Mouse (Mus musculus): Measurements from ENCODE around the gene Ybx2. TPM values are rescaled to one million over a fixed set of nuclear protein-coding genes. Genes with fewer than 3 reads are reported as not detected.
"Not testable (repeated sequence)": the region's sequence is repeated elsewhere in the genome, so short reads cannot be mapped to it uniquely, and the experiment has no call there.

Ybx2 gene
- polyA plus RNA-seq, 1 experiment from 2014 or later = 0.42 TPM

- H3K27ac ChIP-seq (ENCODE audit: low read depth, low read length) = peak within 1 kb of the TSS; percentile 98
- WGBS = under 1% methylated on average over 73 of the region's 78 CpGs
- H3K9me3 ChIP-seq (ENCODE audit: control insufficient read depth) = no peaks in the 10 kb centered on the region
- peak within 1 kb of the TSS; percentile 70 for H3K4me3 ChIP-seq (ENCODE audit: low read depth, low read length)
- H3K27me3 ChIP-seq (replicated peaks; ENCODE audit: control insufficient read depth, insufficient read depth, low read length) = no peaks in the 10 kb centered on the region
- ATAC-seq = peak; percentile 95
- H3K36me3 ChIP-seq (ENCODE audit: control insufficient read depth, insufficient read depth) = peaks cover 27% of the 10 kb centered on the region
- H3K4me2 ChIP-seq (replicated peaks; ENCODE audit: low read depth) = peak within 1 kb of the TSS; percentile 94
- TF ChIP-seq CTCF (IDR thresholded peaks at IDR 0.05; ENCODE audit: low read depth) = peak; percentile 82
- 0 out of 2 replicates have a peak, but pooled peaks cover 5% of the 10 kb centered on the region for H3K4me1 ChIP-seq (replicated peaks; ENCODE audit: control insufficient read depth, insufficient read depth, low read length)
- H3K9ac ChIP-seq (ENCODE audit: low read depth, low read length) = peak within 1 kb of the TSS; percentile 87
Measured at GRCm38 (mm10) chr11:69921114-69922011, 14.2 kb upstream of the Ybx2 start, which contains the start of gene Eif5a. TSS of gene Eif5a (minus strand) at chr11:69921958.

DNA sequence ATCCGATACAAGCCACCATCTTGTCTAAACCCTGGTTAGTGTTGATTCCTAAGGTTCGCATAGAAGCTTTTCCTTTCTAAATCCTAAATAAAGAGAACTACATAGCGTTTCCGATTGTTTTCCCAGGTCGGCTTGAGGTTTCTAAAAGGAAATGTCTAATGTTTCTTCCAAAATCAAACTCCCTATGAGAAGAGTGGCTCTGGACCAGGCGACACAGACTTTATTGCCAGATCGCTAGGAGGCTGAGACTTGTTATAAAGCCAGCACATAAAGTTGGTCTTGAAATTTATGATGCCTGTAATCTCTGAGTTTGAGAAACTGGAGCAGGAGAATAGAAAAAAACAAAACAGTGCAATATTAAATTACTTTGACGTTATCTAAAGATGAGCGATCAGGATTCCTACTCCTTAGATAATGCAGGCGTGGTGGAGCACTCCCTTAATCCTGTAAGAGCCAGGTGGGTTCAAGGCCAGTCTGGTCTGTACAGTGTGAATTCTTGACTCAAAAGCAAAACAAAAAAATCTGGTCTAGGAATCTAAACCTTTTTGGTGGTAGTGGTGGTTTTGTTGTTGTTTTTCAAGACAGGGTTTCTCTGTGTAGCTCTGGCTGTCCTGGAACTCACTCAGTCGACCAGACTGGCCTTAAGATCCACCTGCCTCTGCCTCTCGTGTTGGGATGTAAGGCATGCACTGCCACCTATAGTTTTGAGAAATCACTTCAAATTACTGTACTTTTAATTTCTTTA, 13.4 kb upstream of the Ybx2 start:
- H3K4me2 ChIP-seq (replicated peaks; ENCODE audit: low read depth) = peak overlapping the region; percentile 70
- H3K27me3 ChIP-seq (replicated peaks; ENCODE audit: control insufficient read depth, insufficient read depth, low read length) = no peaks in the 10 kb centered on the region
- peaks cover 19% of the 10 kb centered on the region for H3K36me3 ChIP-seq (ENCODE audit: control insufficient read depth, insufficient read depth)
- H3K27ac ChIP-seq (ENCODE audit: low read depth, low read length) = peak overlapping the region; percentile 94
- H3K4me1 ChIP-seq (replicated peaks; ENCODE audit: control insufficient read depth, insufficient read depth, low read length) = 0 out of 2 replicates have a peak, but pooled peaks cover 5% of the 10 kb centered on the region
- no peaks in the 10 kb centered on the region for H3K9me3 ChIP-seq (ENCODE audit: control insufficient read depth)
- TF ChIP-seq CTCF (IDR thresholded peaks at IDR 0.05; ENCODE audit: low read depth) = peak; percentile 35; the same call in 1 of the 2 replicates
- 1% methylated on average over 12 of the region's 12 CpGs for WGBS
- H3K9ac ChIP-seq (ENCODE audit: low read depth, low read length) = peak overlapping the region; percentile 51
- no peak for ATAC-seq
- peak overlapping the region; percentile 44 for H3K4me3 ChIP-seq (ENCODE audit: low read depth, low read length)

- Histone ChIP-seq H3K4me3 (ENCODE audit: low read depth, low read length) (no peak overlapping the region), H3K9me3 (ENCODE audit: control insufficient read depth) (no peaks in the 10 kb centered on the region), H3K4me1 (replicated peaks; ENCODE audit: control insufficient read depth, insufficient read depth, low read length) (0 out of 2 replicates have a peak, but pooled peaks cover 5% of the 10 kb centered on the region), H3K27me3 (replicated peaks; ENCODE audit: control insufficient read depth, insufficient read depth, low read length) (no peaks in the 10 kb centered on the region), H3K9ac (ENCODE audit: low read depth, low read length) (no peak overlapping the region), H3K4me2 (replicated peaks; ENCODE audit: low read depth) (no peak overlapping the region), H3K36me3 (ENCODE audit: control insufficient read depth, insufficient read depth) (peaks cover 13% of the 10 kb centered on the region), H3K27ac (ENCODE audit: low read depth, low read length) (no peak overlapping the region)
- TF ChIP-seq CTCF (IDR thresholded peaks at IDR 0.05; ENCODE audit: low read depth) = no peak
- ATAC-seq = no peak
- 48% methylated on average over 3 of the region's 3 CpGs for WGBS
Measured at GRCm38 (mm10) chr11:69922796-69923195, 12.8 kb upstream of the Ybx2 start.

DNA sequence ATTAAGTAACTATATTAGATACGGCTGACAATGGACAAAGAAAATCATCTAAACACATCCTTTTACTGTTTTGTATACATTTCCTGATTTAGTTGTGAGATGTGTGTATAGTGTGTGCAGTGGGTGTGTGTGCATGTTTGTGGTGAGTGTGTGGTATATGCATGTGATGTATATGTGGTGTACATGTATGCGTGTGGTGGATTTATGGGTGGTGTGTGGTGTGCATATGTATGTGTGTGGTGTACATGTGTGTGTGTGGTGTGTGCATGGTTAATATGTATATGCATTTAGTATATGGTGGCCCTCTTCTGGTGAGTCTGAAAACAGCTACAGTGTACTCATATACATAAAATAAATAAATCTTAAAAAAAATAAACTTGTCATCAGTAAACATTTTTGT, 8.1 kb upstream of the Ybx2 start:
- WGBS = 94% methylated on average over 2 of the region's 2 CpGs
- TF ChIP-seq CTCF (IDR thresholded peaks at IDR 0.05; ENCODE audit: low read depth) = no peak
- Histone ChIP-seq H3K4me1 (replicated peaks; ENCODE audit: control insufficient read depth, insufficient read depth, low read length) (no peaks in the 10 kb centered on the region), H3K4me2 (replicated peaks; ENCODE audit: low read depth) (no peak overlapping the region), H3K27me3 (replicated peaks; ENCODE audit: control insufficient read depth, insufficient read depth, low read length) (no peaks in the 10 kb centered on the region), H3K9me3 (ENCODE audit: control insufficient read depth) (no peaks in the 10 kb centered on the region), H3K36me3 (ENCODE audit: control insufficient read depth, insufficient read depth) (no peaks in the 10 kb centered on the region), H3K9ac (ENCODE audit: low read depth, low read length) (no peak overlapping the region), H3K4me3 (ENCODE audit: low read depth, low read length) (no peak overlapping the region), H3K27ac (ENCODE audit: low read depth, low read length) (no peak overlapping the region)
- no peak for ATAC-seq

- no peak for TF ChIP-seq CTCF (IDR thresholded peaks at IDR 0.05; ENCODE audit: low read depth)
- no peak for ATAC-seq
- H3K27ac ChIP-seq (ENCODE audit: low read depth, low read length) = no peak overlapping the region
- no peaks in the 10 kb centered on the region for H3K4me1 ChIP-seq (replicated peaks; ENCODE audit: control insufficient read depth, insufficient read depth, low read length)
- H3K9me3 ChIP-seq (ENCODE audit: control insufficient read depth) = no peaks in the 10 kb centered on the region
- no peak overlapping the region for H3K9ac ChIP-seq (ENCODE audit: low read depth, low read length)
- no peak overlapping the region for H3K4me3 ChIP-seq (ENCODE audit: low read depth, low read length)
- no peaks in the 10 kb centered on the region for H3K36me3 ChIP-seq (ENCODE audit: control insufficient read depth, insufficient read depth)
- 40% methylated on average over 4 of the region's 4 CpGs for WGBS
- H3K27me3 ChIP-seq (replicated peaks; ENCODE audit: control insufficient read depth, insufficient read depth, low read length) = no peaks in the 10 kb centered on the region; the same call in 1 of the 2 replicates
- H3K4me2 ChIP-seq (replicated peaks; ENCODE audit: low read depth) = no peak overlapping the region
Measured at GRCm38 (mm10) chr11:69929712-69930111, 5.9 kb upstream of the Ybx2 start.

GRCm38 (mm10) chr11:69930176-69930575, 5.4 kb upstream of the Ybx2 start:
- H3K27me3 ChIP-seq (replicated peaks; ENCODE audit: control insufficient read depth, insufficient read depth, low read length); H3K4me1 ChIP-seq (replicated peaks; ENCODE audit: control insufficient read depth, insufficient read depth, low read length); H3K4me3 ChIP-seq (ENCODE audit: low read depth, low read length); H3K27ac ChIP-seq (ENCODE audit: low read depth, low read length); H3K4me2 ChIP-seq (replicated peaks; ENCODE audit: low read depth); ATAC-seq; H3K9ac ChIP-seq (ENCODE audit: low read depth, low read length); H3K36me3 ChIP-seq (ENCODE audit: control insufficient read depth, insufficient read depth); H3K9me3 ChIP-seq (ENCODE audit: control insufficient read depth): not testable (repeated sequence)
- 93% methylated on average over 8 of the region's 8 CpGs for WGBS
